In genomic region chr8:79620489-79621276, GRCm38 (mm10) we compare ENCODE assay signal across 13 mouse cellular contexts. TPM values are rescaled to one million over a fixed set of nuclear protein-coding genes. Genes with fewer than 3 reads are reported as not detected.
A peak's percentile ranks its signal among the peaks of the same experiment; 100 is the strongest.
DNase-seq lines count a peak whose midpoint lies in the region; ATAC-seq lines count a peak whose summit lies in the region.
"Had no signal": no experiment of that assay in that cellular context is flagged by ENCODE, and none has a peak within 500 bp of the region (broad histone marks: within the 10 kb centered on the region; RNA-seq: fewer than 3 reads in every experiment).

No protein-coding gene starts in this region.

- no peak for ATAC-seq in liver, embryonic 11.5 days (replicated peaks; ENCODE audit: low FRiP score)
- ATAC-seq in intestine, embryonic 16.5 days: peak; percentile 41; the same call in 1 of the 2 replicates
- no peak for ATAC-seq in erythroblast, adult 5-6 weeks (replicated peaks; ENCODE audit: low FRiP score, poor library complexity, severe bottlenecking)

- no peaks in the 10 kb centered on the region for H3K36me3 ChIP-seq in heart, embryonic 10.5 days
- no peaks in the 10 kb centered on the region for H3K36me3 ChIP-seq in liver, embryonic 11.5 days (ENCODE audit: control insufficient read depth, insufficient read depth, low read length)
- H3K36me3 ChIP-seq in intestine, embryonic 16.5 days (ENCODE audit: control insufficient read depth, insufficient read depth, low read length): no peaks in the 10 kb centered on the region
- H3K36me3 ChIP-seq: limb, embryonic 12.5 days had no signal

- H3K27ac ChIP-seq in heart, embryonic 10.5 days: peak overlapping the region; percentile 88
- H3K27ac ChIP-seq in liver, embryonic 11.5 days (ENCODE audit: low read depth, low read length): peak overlapping the region; percentile 54; the same call in 1 of the 2 replicates
- H3K27ac ChIP-seq in intestine, embryonic 16.5 days (ENCODE audit: low read length): peak overlapping the region; percentile 54
- H3K27ac ChIP-seq: limb, embryonic 12.5 days had no signal

- intact Hi-C loops in heart, postnatal 25 days (cut with DNase I): no loop called here

- H3K4me1 ChIP-seq in heart, embryonic 10.5 days: peaks cover 42% of the 10 kb centered on the region
- H3K4me1 ChIP-seq in liver, embryonic 11.5 days (replicated peaks; ENCODE audit: control insufficient read depth, insufficient read depth, low read length): peaks cover 29% of the 10 kb centered on the region
- H3K4me1 ChIP-seq in intestine, embryonic 16.5 days (ENCODE audit: control insufficient read depth, insufficient read depth, low read length): peaks cover 10% of the 10 kb centered on the region
- H3K4me1 ChIP-seq: limb, embryonic 12.5 days had no signal

- no peak overlapping the region for H3K9ac ChIP-seq in liver, embryonic 11.5 days (ENCODE audit: low read depth, low read length)
- 0 out of 2 replicates have a peak overlapping the region, but pooled peaks have one; percentile 19 for H3K9ac ChIP-seq in intestine, embryonic 16.5 days (ENCODE audit: low read depth, low read length)

- 0 out of 2 replicates have a peak overlapping the region, but pooled peaks have one; percentile 25 for H3K4me3 ChIP-seq in heart, embryonic 10.5 days
- no peak overlapping the region for H3K4me3 ChIP-seq in liver, embryonic 11.5 days (ENCODE audit: low read depth, low read length)
- H3K4me3 ChIP-seq in intestine, embryonic 16.5 days (ENCODE audit: low read length): no peak overlapping the region
- H3K4me3 ChIP-seq: limb, embryonic 12.5 days had no signal

- H3K4me2 ChIP-seq in liver, embryonic 11.5 days: peak overlapping the region; percentile 50; the same call in 1 of the 2 replicates
- no peak overlapping the region for H3K4me2 ChIP-seq in intestine, embryonic 16.5 days (ENCODE audit: low read depth, low read length)
- H3K4me2 ChIP-seq: limb, embryonic 12.5 days had no signal

- WGBS in heart, embryonic 10.5 days: 31% methylated on average over 9 of the region's 9 CpGs
- 59% methylated on average over 9 of the region's 9 CpGs for WGBS in liver, embryonic 11.5 days
- 47% methylated on average over 9 of the region's 9 CpGs for WGBS in intestine, embryonic 16.5 days

- H3K9me3 ChIP-seq in heart, embryonic 10.5 days: no peaks in the 10 kb centered on the region
- H3K9me3 ChIP-seq in liver, embryonic 11.5 days (ENCODE audit: control insufficient read depth, low read length): no peaks in the 10 kb centered on the region
- no peaks in the 10 kb centered on the region for H3K9me3 ChIP-seq in intestine, embryonic 16.5 days (ENCODE audit: control insufficient read depth, low read length)
- H3K9me3 ChIP-seq: limb, embryonic 12.5 days had no signal

- H3K27me3 ChIP-seq in heart, embryonic 10.5 days (ENCODE audit: insufficient read depth, poor library complexity, severe bottlenecking): no peaks in the 10 kb centered on the region
- no peaks in the 10 kb centered on the region for H3K27me3 ChIP-seq in liver, embryonic 11.5 days (replicated peaks; ENCODE audit: control insufficient read depth, insufficient read depth, low read length)
- H3K27me3 ChIP-seq in intestine, embryonic 16.5 days (replicated peaks; ENCODE audit: control insufficient read depth, insufficient read depth, low read length): no peaks in the 10 kb centered on the region
- H3K27me3 ChIP-seq: limb, embryonic 12.5 days had no signal

- DNase-seq in heart, embryonic 10.5 days (ENCODE audit: low spot score): peak; percentile 75
- no peak for DNase-seq in heart, postnatal 25 days (ENCODE audit: low spot score)
- DNase-seq in liver, embryonic 11.5 days (ENCODE audit: low spot score): no peak
- DNase-seq in liver (no peak), ZHBTc4 (ENCODE audit: low read depth, low spot score) (peak; percentile 37)
- no peak for DNase-seq in retina, postnatal 1 day
- DNase-seq: B cell, adult 2 months; cerebellum, postnatal 10 days; kidney, postnatal 25 days; thymus, postnatal 14 days had no signal

RNA-seq across cellular contexts. Expression of gene Otud4, which starts 18.7 kb away (rescaled TPM):
- polyA plus RNA-seq in heart, embryonic 10.5 days (2016; fragmentation: Nextera tagmentation; extraction: Ambion mirVana): 18.4 and 21.9 TPM in 2 replicates
- 10 to 100 TPM; 39.7 to 52.2 TPM for total RNA-seq in heart, postnatal 25 days (2021)
- 26.3 and 27.1 TPM in 2 replicates for polyA plus RNA-seq in liver, embryonic 11.5 days (2014; fragmentation: Nextera tagmentation; extraction: Ambion mirVana)
- 8.4 and 8.6 TPM in 2 replicates for polyA plus RNA-seq in intestine, embryonic 16.5 days (2015; fragmentation: Nextera tagmentation; extraction: Ambion mirVana)
- 14.8 and 15.6 TPM in 2 replicates for total RNA-seq in erythroblast, adult 5-6 weeks (2015; ENCODE audit: low replicate concordance)
- total RNA-seq in erythroblast, adult 5-6 weeks (2017; ENCODE audit: low replicate concordance): 21.6 and 23.8 TPM in 2 replicates

Comparison
In these comparisons a context has a peak if more than half of its experiments do, and no peak if none do; other contexts are left out.
1. DNase-seq: peak in heart, embryonic 10.5 days (single experiment) and ZHBTc4 (single experiment); none in heart, postnatal 25 days (single experiment), liver, embryonic 11.5 days (single experiment), liver (single experiment) and retina, postnatal 1 day (single experiment).
2. Peak in every context shown above with its lines, with median percentiles within 50 percentile points of each other: H3K27ac ChIP-seq.